Mouse (Mus musculus) limb, embryonic 15.5 days (tissue): ENCODE data around the gene Tnfsf18. TPM values are rescaled to one million over a fixed set of nuclear protein-coding genes. Genes with fewer than 3 reads are reported as not detected.

Source experiments
- ATAC-seq: fragments of 200-750 bp; cut with Nextera tagmentation; 2 replicates; pipeline ENCODE4 v1.8.0; 2017; ENCODE audit warnings: low read depth, moderate TSS enrichment; ENCODE audit not compliant: insufficient number of reproducible peaks, low FRiP score, low TSS enrichment
- H3K27ac ChIP-seq: fragments of 300-500 bp; sonication (generic); 2 replicates; pipeline ENCODE4 v1.5.1; 2015; ENCODE audit warnings: moderate library complexity, mild to moderate bottlenecking, inconsistent platforms
- H3K27me3 ChIP-seq: fragments of 300-500 bp; sonication (generic); 2 replicates; pipeline ENCODE4 v1.6.1; 2015; ENCODE audit warnings: inconsistent platforms
- H3K36me3 ChIP-seq: fragments of 300-500 bp; sonication (generic); 2 replicates; pipeline ENCODE4 v1.6.1; 2015; ENCODE audit warnings: inconsistent platforms
- H3K4me1 ChIP-seq: fragments of 300-500 bp; sonication (generic); 2 replicates; pipeline ENCODE4 v1.6.1; 2015; ENCODE audit warnings: inconsistent platforms
- H3K4me2 ChIP-seq: fragments of 300-500 bp; sonication (generic); 2 replicates; pipeline ENCODE4 v1.6.1; 2015; ENCODE audit warnings: mild to moderate bottlenecking, inconsistent platforms
- H3K4me3 ChIP-seq: fragments of 300-500 bp; sonication (generic); 2 replicates; pipeline ENCODE4 v1.5.1; 2015; ENCODE audit warnings: mild to moderate bottlenecking, inconsistent platforms
- H3K9ac ChIP-seq: fragments of 300-500 bp; sonication (generic); 2 replicates; pipeline ENCODE4 v1.6.1; 2015; ENCODE audit warnings: inconsistent platforms
- H3K9me3 ChIP-seq: fragments of 300-500 bp; sonication (generic); 2 replicates; pipeline ENCODE4 v1.6.1; 2016; ENCODE audit warnings: inconsistent platforms
- WGBS: fragments of 180-500 bp; shearing (Covaris S2); methylation state at CpG from one replicate; pipeline ENCODE4 v1.1.7; 2015; 5-methylcytosine and 5-hydroxymethylcytosine counted together
- polyA plus RNA-seq: library from polyadenylated mRNA; unstranded; fragments of >200 nt; fragmentation: Nextera tagmentation; extraction: Ambion mirVana; gene quantifications from 2 replicates; pipeline ENCODE4 v1.2.1, GENCODE M21; 2015

The Tnfsf18 gene
- 0.18 and 0.19 TPM in 2 replicates for polyA plus RNA-seq

- H3K9ac ChIP-seq = no peak within 1 kb of the TSS
- 15% methylated on average over 8 of the region's 8 CpGs for WGBS
- no peaks in the 10 kb centered on the region for H3K36me3 ChIP-seq
- H3K9me3 ChIP-seq = no peaks in the 10 kb centered on the region
- no peak within 1 kb of the TSS for H3K4me2 ChIP-seq
- H3K27me3 ChIP-seq = no peaks in the 10 kb centered on the region
- H3K27ac ChIP-seq = no peak within 1 kb of the TSS
- no peak within 1 kb of the TSS for H3K4me3 ChIP-seq
- ATAC-seq = no peak
- H3K4me1 ChIP-seq = no peaks in the 10 kb centered on the region
Observed at GRCm38 (mm10) chr1:161494343-161494742, at the start of gene Tnfsf18. Gene Tnfsf18 (plus strand): TSS chr1:161494655.

DNA sequence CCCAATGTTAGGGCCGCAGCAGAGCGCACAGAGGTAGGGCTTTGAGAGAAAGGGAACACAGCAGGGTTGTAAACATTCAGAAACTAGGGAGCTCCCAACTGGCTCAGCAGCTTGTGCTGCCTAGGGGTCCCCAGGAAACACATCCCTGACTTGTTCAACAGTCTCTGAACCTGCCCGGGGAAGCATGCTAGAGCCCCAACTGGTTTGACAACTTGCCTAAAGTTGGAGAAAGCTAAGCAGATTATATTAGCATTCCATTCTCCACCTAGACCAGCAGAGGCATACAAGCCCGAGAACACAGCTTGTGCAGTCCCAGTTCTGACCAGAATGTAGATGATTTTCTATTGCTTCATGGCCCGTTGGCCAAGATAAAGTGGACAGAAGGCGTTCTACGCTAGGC, 49.6 kb upstream of the Tnfsf18 start:
- H3K9ac ChIP-seq = no peak overlapping the region
- H3K27ac ChIP-seq = peak overlapping the region; percentile 48; the same call in 1 of the 2 replicates
- H3K4me1 ChIP-seq = peaks cover 11% of the 10 kb centered on the region; the same call in 1 of the 2 replicates
- H3K36me3 ChIP-seq = no peaks in the 10 kb centered on the region
- 61% methylated on average over 7 of the region's 7 CpGs for WGBS
- ATAC-seq = peak; percentile 63; the same call in 1 of the 2 replicates
- no peaks in the 10 kb centered on the region for H3K27me3 ChIP-seq
- no peak overlapping the region for H3K4me3 ChIP-seq
- no peak overlapping the region for H3K4me2 ChIP-seq
- H3K9me3 ChIP-seq = no peaks in the 10 kb centered on the region

DNA sequence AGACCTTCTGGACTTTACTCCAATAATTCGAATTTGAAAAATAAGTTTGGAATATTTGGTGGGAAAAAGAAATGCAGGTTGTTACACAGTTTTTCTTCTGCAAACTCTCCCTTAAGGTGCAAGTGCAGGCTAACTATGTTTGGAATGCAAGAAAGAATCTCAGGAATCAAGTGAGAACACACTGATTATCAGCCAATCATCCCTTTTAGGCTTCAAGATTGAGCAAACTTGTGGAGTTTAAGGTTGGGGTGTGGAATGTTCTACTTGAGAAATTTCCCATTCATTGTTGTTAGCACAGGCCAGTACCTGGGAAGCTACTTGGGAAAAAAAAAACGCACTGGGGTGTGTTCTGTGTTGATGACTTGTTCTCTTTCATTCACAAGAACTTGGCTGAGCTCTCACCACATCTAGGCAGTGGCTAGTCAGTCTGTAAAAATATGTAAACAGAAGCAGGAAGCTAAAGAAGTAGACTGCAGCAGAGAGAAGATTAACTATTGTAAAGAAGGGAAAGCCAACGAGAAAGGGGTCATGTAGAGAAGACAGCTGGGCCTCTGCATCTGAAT, 42.7 kb upstream of the Tnfsf18 start:
- no peak for ATAC-seq
- WGBS = 44% methylated on average over 3 of the region's 3 CpGs
- no peak overlapping the region for H3K4me3 ChIP-seq
- H3K9me3 ChIP-seq = no peaks in the 10 kb centered on the region
- no peaks in the 10 kb centered on the region for H3K4me1 ChIP-seq
- H3K27ac ChIP-seq = no peak overlapping the region
- H3K27me3 ChIP-seq = no peaks in the 10 kb centered on the region
- H3K4me2 ChIP-seq = no peak overlapping the region
- H3K9ac ChIP-seq = no peak overlapping the region
- H3K36me3 ChIP-seq = no peaks in the 10 kb centered on the region

DNA sequence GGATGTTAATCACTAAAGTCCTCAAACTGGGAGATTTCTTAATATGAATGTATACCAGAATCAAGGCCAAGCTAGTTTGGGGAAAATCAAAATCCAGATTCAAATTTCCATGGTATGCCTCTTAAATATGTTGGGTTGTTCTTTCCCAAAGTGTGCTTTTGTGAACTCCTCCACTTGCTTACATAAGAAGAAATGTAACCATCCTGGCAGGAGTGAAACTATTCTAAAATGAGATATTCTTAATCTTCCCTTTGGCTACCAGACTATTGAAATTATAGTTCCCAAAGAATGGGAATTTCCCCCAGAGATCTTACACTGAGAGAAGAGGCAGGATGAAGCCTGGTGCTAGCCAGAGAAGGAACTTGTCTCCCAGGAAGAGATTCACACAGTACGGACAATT, 42.2 kb upstream of the Tnfsf18 start:
- no peak overlapping the region for H3K9ac ChIP-seq
- H3K27ac ChIP-seq = no peak overlapping the region
- WGBS = 89% methylated on average over 1 of the region's 1 CpGs
- H3K4me3 ChIP-seq = no peak overlapping the region
- no peaks in the 10 kb centered on the region for H3K9me3 ChIP-seq
- no peak overlapping the region for H3K4me2 ChIP-seq
- no peaks in the 10 kb centered on the region for H3K4me1 ChIP-seq
- H3K36me3 ChIP-seq = no peaks in the 10 kb centered on the region
- no peaks in the 10 kb centered on the region for H3K27me3 ChIP-seq
- no peak for ATAC-seq

- Histone ChIP-seq H3K27me3 (no peaks in the 10 kb centered on the region), H3K4me2 (no peak overlapping the region), H3K36me3 (no peaks in the 10 kb centered on the region), H3K9ac (no peak overlapping the region), H3K4me1 (peaks cover 14% of the 10 kb centered on the region), H3K4me3 (no peak overlapping the region), H3K27ac (peak overlapping the region; percentile 60), H3K9me3 (no peaks in the 10 kb centered on the region)
- no peak for ATAC-seq
- 44% methylated on average over 2 of the region's 2 CpGs for WGBS
Observed at GRCm38 (mm10) chr1:161463388-161464085, 30.9 kb upstream of the Tnfsf18 start.

- Histone ChIP-seq H3K27me3 (no peaks in the 10 kb centered on the region), H3K27ac (no peak overlapping the region), H3K4me3 (no peak overlapping the region), H3K36me3 (no peaks in the 10 kb centered on the region), H3K9ac (no peak overlapping the region), H3K4me2 (no peak overlapping the region), H3K4me1 (no peaks in the 10 kb centered on the region), H3K9me3 (no peaks in the 10 kb centered on the region)
- WGBS = 72% methylated on average over 3 of the region's 3 CpGs
- no peak for ATAC-seq
Observed at GRCm38 (mm10) chr1:161477221-161477620, 17.2 kb upstream of the Tnfsf18 start.

DNA sequence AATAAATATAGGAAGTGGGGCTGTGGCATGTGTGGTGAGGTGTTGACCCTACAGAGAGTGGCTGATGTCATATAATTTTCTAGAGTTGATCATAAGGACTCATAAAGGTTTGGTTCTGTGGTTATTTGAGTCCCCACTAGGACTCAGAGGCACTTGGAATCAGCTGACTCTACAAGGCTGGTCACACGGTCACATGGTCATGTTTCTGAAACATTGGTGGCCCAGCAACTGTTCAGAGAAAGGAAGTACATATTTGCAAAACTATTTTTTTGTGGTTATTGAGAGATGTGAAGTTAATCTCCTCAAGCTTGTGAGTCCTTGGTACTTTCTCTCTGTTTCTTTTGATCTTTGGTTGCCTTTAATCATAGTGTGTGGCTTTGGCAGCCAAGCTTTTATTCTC, 14.6 kb upstream of the Tnfsf18 start:
- no peak overlapping the region for H3K4me3 ChIP-seq
- no peaks in the 10 kb centered on the region for H3K36me3 ChIP-seq
- WGBS = 69% methylated on average over 1 of the region's 1 CpGs
- H3K9ac ChIP-seq = no peak overlapping the region
- no peaks in the 10 kb centered on the region for H3K4me1 ChIP-seq
- H3K9me3 ChIP-seq = no peaks in the 10 kb centered on the region
- no peak overlapping the region for H3K4me2 ChIP-seq
- H3K27ac ChIP-seq = no peak overlapping the region
- H3K27me3 ChIP-seq = no peaks in the 10 kb centered on the region
- ATAC-seq = no peak

DNA sequence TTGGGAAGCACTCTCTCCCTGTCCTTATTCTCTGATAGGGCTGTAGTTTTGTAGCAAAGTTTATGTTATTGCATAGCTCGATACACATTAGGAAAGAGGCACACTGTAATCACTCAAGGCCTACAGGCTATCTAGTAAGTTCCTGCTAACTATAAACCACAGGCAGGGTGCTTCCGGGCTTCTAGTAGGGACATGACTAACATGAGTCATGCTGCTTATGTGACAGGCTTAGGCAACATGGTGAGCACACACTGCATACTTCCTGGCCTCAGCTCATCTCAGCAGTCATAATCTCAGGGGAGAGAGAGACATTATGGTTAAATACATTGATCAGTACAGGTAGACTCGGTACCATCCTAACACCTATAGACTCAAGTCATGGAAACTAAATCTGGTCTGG, 12.2 kb upstream of the Tnfsf18 start:
- 77% methylated on average over 3 of the region's 3 CpGs for WGBS
- Histone ChIP-seq H3K9ac (no peak overlapping the region), H3K9me3 (no peaks in the 10 kb centered on the region), H3K4me3 (no peak overlapping the region), H3K27me3 (no peaks in the 10 kb centered on the region), H3K4me1 (no peaks in the 10 kb centered on the region), H3K4me2 (no peak overlapping the region), H3K36me3 (no peaks in the 10 kb centered on the region), H3K27ac (no peak overlapping the region)
- no peak for ATAC-seq

GRCm38 (mm10) chr1:161487069-161487468, 7.4 kb upstream of the Tnfsf18 start:
- H3K9ac ChIP-seq = no peak overlapping the region
- no peaks in the 10 kb centered on the region for H3K36me3 ChIP-seq
- H3K4me3 ChIP-seq = no peak overlapping the region
- H3K27ac ChIP-seq = no peak overlapping the region
- no peaks in the 10 kb centered on the region for H3K4me1 ChIP-seq
- no peaks in the 10 kb centered on the region for H3K9me3 ChIP-seq
- ATAC-seq = no peak
- H3K27me3 ChIP-seq = no peaks in the 10 kb centered on the region
- no peak overlapping the region for H3K4me2 ChIP-seq
- 58% methylated on average over 5 of the region's 5 CpGs for WGBS

DNA sequence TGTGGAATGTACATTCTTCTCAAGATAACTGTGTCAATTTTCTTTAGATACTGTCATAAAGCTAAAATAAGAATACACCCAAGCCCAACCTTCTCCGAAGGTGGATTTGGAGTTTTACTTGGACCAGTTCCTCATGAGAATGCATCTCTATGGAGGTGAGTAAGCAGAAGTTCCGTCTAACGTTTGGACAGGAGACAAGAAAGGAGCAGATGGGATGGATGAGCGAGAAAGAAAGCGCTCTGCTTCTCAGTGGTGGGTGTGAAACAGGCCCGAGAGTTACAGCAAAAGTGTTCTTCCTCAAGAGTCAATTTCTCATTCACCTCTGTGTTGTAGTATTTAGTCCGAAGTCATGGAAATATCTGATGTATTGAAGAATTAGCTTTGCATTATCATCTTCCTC, 2.7 kb upstream of the Tnfsf18 start:
- Histone ChIP-seq H3K4me3 (no peak overlapping the region), H3K36me3 (no peaks in the 10 kb centered on the region), H3K27me3 (no peaks in the 10 kb centered on the region), H3K27ac (no peak overlapping the region), H3K4me1 (no peaks in the 10 kb centered on the region), H3K9ac (no peak overlapping the region), H3K4me2 (no peak overlapping the region), H3K9me3 (no peaks in the 10 kb centered on the region)
- 78% methylated on average over 7 of the region's 7 CpGs for WGBS
- no peak for ATAC-seq

DNA sequence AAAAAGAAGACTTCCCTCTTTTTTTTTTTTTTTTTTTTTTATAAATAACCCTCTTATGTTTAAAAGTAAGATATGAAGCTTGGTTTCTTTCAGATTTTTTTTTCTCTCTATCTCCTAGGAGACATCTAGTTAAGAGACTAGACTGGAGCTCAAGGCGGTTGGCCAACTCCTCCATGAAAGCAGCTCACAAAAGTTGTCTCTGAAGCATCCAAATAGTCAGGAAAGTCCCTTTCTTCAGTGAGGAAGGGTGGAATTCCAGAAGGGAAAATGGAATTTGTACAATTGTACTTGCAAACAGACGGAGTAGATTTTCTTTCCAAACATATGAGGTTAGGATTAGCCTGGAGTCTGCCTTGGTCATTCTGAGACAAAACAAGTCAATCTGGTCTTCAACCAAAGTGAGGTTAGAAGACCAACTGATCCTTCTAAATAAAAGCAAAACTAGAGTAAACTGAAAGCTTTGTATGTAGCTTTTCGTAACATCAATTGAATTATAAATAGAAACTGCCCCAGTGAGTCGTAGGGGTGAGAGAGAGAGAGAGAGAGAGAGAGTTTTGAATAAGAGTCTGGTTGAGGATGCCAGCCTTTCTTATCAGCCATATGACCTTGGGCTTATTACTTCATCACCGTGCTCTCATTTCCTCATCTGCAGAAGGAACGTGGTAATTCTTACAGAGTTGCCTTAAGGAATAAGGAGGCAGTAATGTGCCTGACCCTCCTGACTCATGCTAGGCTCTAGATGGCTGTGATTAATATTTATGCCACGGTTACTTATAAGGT, 2.6 kb downstream of the Tnfsf18 start:
- WGBS = 65% methylated on average over 7 of the region's 7 CpGs
- Histone ChIP-seq H3K9me3 (no peaks in the 10 kb centered on the region), H3K9ac (no peak overlapping the region), H3K27ac (no peak overlapping the region), H3K4me1 (no peaks in the 10 kb centered on the region), H3K4me3 (no peak overlapping the region), H3K4me2 (no peak overlapping the region), H3K27me3 (no peaks in the 10 kb centered on the region), H3K36me3 (no peaks in the 10 kb centered on the region)
- ATAC-seq = no peak

GRCm38 (mm10) chr1:161500114-161500810, 5.8 kb downstream of the Tnfsf18 start:
- 81% methylated on average over 6 of the region's 6 CpGs for WGBS
- H3K27ac ChIP-seq = no peak overlapping the region
- no peaks in the 10 kb centered on the region for H3K4me1 ChIP-seq
- H3K36me3 ChIP-seq = no peaks in the 10 kb centered on the region
- H3K9me3 ChIP-seq = no peaks in the 10 kb centered on the region
- no peak for ATAC-seq
- no peak overlapping the region for H3K4me3 ChIP-seq
- H3K27me3 ChIP-seq = no peaks in the 10 kb centered on the region
- H3K4me2 ChIP-seq = no peak overlapping the region
- H3K9ac ChIP-seq = no peak overlapping the region
